Mouse (Mus musculus) liver, adult 2 months (tissue): ENCODE measurements around the gene Stag2. TPM values are rescaled to one million over a fixed set of nuclear protein-coding genes. Genes with fewer than 3 reads are reported as not detected.

Experiments
- DNase-seq: peaks from one replicate; pipeline ENCODE4 v3.0.0-alpha.2; 2011; ENCODE audit warnings: low read depth, low spot score; ENCODE audit errors: extremely low read depth
- H3K27ac ChIP-seq: fragments of 200-500 bp; replicated peaks from 2 replicates; pipeline ENCODE4 v1.5.1; 2012; ENCODE audit warnings: low read depth, mild to moderate bottlenecking, control low read depth, inconsistent platforms, low read length; ENCODE audit not compliant: insufficient read depth
- H3K27me3 ChIP-seq: fragments of 200-500 bp; 2 replicates; pipeline ENCODE4 v1.6.1; 2012; ENCODE audit warnings: mild to moderate bottlenecking, moderate library complexity, low read length, inconsistent platforms; ENCODE audit not compliant: control insufficient read depth, insufficient read depth
- H3K36me3 ChIP-seq: fragments of 200-500 bp; 2 replicates; pipeline ENCODE4 v1.6.1; 2012; ENCODE audit warnings: low read length, inconsistent platforms; ENCODE audit not compliant: control insufficient read depth, insufficient read depth
- H3K4me1 ChIP-seq: fragments of 200-500 bp; 2 replicates; pipeline ENCODE4 v1.6.1; 2011; ENCODE audit warnings: low read length; ENCODE audit not compliant: control insufficient read depth, insufficient read depth
- H3K4me3 ChIP-seq: fragments of 200-500 bp; 2 replicates; pipeline ENCODE4 v1.5.1; 2011; ENCODE audit warnings: low read depth, mild to moderate bottlenecking, control low read depth, low read length, moderate library complexity; ENCODE audit not compliant: insufficient read depth
- H3K79me2 ChIP-seq: fragments of 200-500 bp; 2 replicates; pipeline ENCODE4 v1.6.1; 2012; ENCODE audit warnings: inconsistent platforms, mild to moderate bottlenecking, low read length, moderate library complexity; ENCODE audit not compliant: control insufficient read depth, insufficient read depth
- H3K9ac ChIP-seq: fragments of 200-500 bp; 2 replicates; pipeline ENCODE4 v1.6.1; 2012; ENCODE audit warnings: low read depth, mild to moderate bottlenecking, control low read depth, inconsistent platforms, low read length
- CTCF ChIP-seq: fragments of 200-500 bp; IDR thresholded peaks from 2 replicates; pipeline ENCODE4 v1.5.1; 2011; ENCODE audit warnings: low read depth, low read length, control low read depth
- POLR2A ChIP-seq: fragments of 200-500 bp; IDR thresholded peaks from 2 replicates; pipeline ENCODE4 v1.6.1; 2011; ENCODE audit warnings: low read length, control low read depth; ENCODE audit not compliant: insufficient read depth; ENCODE audit errors: extremely low read depth
- WGBS: fragments of 180-500 bp; shearing (Covaris S2); methylation state at CpG from one replicate; pipeline ENCODE4 v1.1.7; 2018; 5-methylcytosine and 5-hydroxymethylcytosine counted together
- polyA plus RNA-seq: library from polyadenylated mRNA; depleted of rRNA; stranded (reverse); fragments of >200 nt; gene quantifications from 2 replicates; pipeline ENCODE4 v1.2.3, GENCODE M21; 2012; rRNA removed
- total RNA-seq: library from RNA; depleted of rRNA; stranded (reverse); fragments of >200 nt; gene quantifications from 2 replicates; pipeline ENCODE4 v1.2.3, GENCODE M21; 2014; rRNA removed

Stag2 gene
- total RNA-seq, result 62.2 and 66.2 TPM in 2 replicates
- 3.7 and 4.2 TPM in 2 replicates for polyA plus RNA-seq

GRCm38 (mm10) chrX:42148788-42149556, at the start of gene Stag2:
Stag2 (plus strand) TSS chrX:42149317.
- Histone ChIP-seq H3K79me2 (no peaks in the 10 kb centered on the region; the same call in 1 of the 2 replicates), H3K4me1 (peaks cover 3% of the 10 kb centered on the region; the same call in 1 of the 2 replicates), H3K27ac (peak within 1 kb of the TSS; percentile 100), H3K27me3 (no peaks in the 10 kb centered on the region), H3K9ac (peak within 1 kb of the TSS; percentile 99), H3K36me3 (no peaks in the 10 kb centered on the region), H3K4me3 (peak within 1 kb of the TSS; percentile 98)
- under 1% methylated on average over 40 of the region's 76 CpGs for WGBS
- peak; percentile 64 for DNase-seq
- TF ChIP-seq CTCF (peak; percentile 84), POLR2A (0 out of 2 replicates have a peak, but pooled peaks have one; percentile 21)

- peaks cover 37% of the 10 kb centered on the region for H3K36me3 ChIP-seq
- WGBS, result 22% methylated on average over 6 of the region's 6 CpGs
- H3K27me3 ChIP-seq, result no peaks in the 10 kb centered on the region
- H3K27ac ChIP-seq, result no peak overlapping the region
- no peak for TF ChIP-seq POLR2A
- no peak for TF ChIP-seq CTCF
- DNase-seq, result peak; percentile 88
- no peak overlapping the region for H3K4me3 ChIP-seq
- no peak overlapping the region for H3K9ac ChIP-seq
- H3K79me2 ChIP-seq, result no peaks in the 10 kb centered on the region
- peaks cover 6% of the 10 kb centered on the region; the same call in 1 of the 2 replicates for H3K4me1 ChIP-seq
Measured at GRCm38 (mm10) chrX:42107137-42107536, 42.0 kb upstream of the Stag2 start.

- TF ChIP-seq POLR2A (no peak), CTCF (no peak)
- Histone ChIP-seq H3K27ac (peak overlapping the region; percentile 87), H3K4me3 (no peak overlapping the region), H3K9ac (no peak overlapping the region), H3K79me2 (no peaks in the 10 kb centered on the region), H3K27me3 (no peaks in the 10 kb centered on the region), H3K36me3 (peaks cover 12% of the 10 kb centered on the region), H3K4me1 (peaks cover 9% of the 10 kb centered on the region; the same call in 1 of the 2 replicates)
- 0% methylated on average over 1 of the region's 1 CpGs for WGBS
- peak; percentile 89 for DNase-seq
Measured at GRCm38 (mm10) chrX:42110585-42110984, 38.5 kb upstream of the Stag2 start.

GRCm38 (mm10) chrX:42119442-42120048, 29.6 kb upstream of the Stag2 start:
- no peak overlapping the region for H3K27ac ChIP-seq
- 94% methylated on average over 6 of the region's 6 CpGs for WGBS
- H3K36me3 ChIP-seq, result no peaks in the 10 kb centered on the region
- H3K4me1 ChIP-seq, result no peaks in the 10 kb centered on the region
- TF ChIP-seq CTCF, result no peak
- no peak for TF ChIP-seq POLR2A
- DNase-seq, result no peak
- H3K9ac ChIP-seq, result no peak overlapping the region
- H3K79me2 ChIP-seq, result no peaks in the 10 kb centered on the region
- H3K4me3 ChIP-seq, result no peak overlapping the region
- no peaks in the 10 kb centered on the region for H3K27me3 ChIP-seq

- H3K4me3 ChIP-seq, result no peak overlapping the region
- no peak overlapping the region for H3K9ac ChIP-seq
- no peaks in the 10 kb centered on the region for H3K27me3 ChIP-seq
- no peaks in the 10 kb centered on the region for H3K36me3 ChIP-seq
- DNase-seq, result no peak
- no peak overlapping the region for H3K27ac ChIP-seq
- WGBS, result 93% methylated on average over 5 of the region's 5 CpGs
- H3K4me1 ChIP-seq, result no peaks in the 10 kb centered on the region
- TF ChIP-seq CTCF (no peak), POLR2A (no peak)
- H3K79me2 ChIP-seq, result no peaks in the 10 kb centered on the region
Measured at GRCm38 (mm10) chrX:42124963-42125697, 24.0 kb upstream of the Stag2 start.
